Mouse (Mus musculus) adrenal gland, postnatal 36 days (tissue): ENCODE measurements around the gene Smug1. TPM values are rescaled to one million over a fixed set of nuclear protein-coding genes. Genes with fewer than 3 reads are reported as not detected.

Source experiments
- DNase-seq, 2 experiments: peaks; one replicate each; pipeline ENCODE4 v3.0.0; 2021; ENCODE audit warnings: mixed read lengths in 1 of 2
- long read RNA-seq, 2 experiments: library from polyadenylated mRNA; stranded (forward); transcript quantifications; one replicate each; pipeline ENCODE4 v2.0.0; 2021; ENCODE audit warnings: borderline sequencing depth in 2 of 2
- total RNA-seq, 2 experiments: library from RNA; stranded (reverse); gene quantifications; 2 replicates each; pipeline ENCODE4 v1.2.3; 2021

Smug1 gene
- total RNA-seq: 10 to 100 TPM; 11.9 to 13.0 TPM
- long read RNA-seq, experiment 1, partial matches to known transcripts: 3 of 8 reads
- long read RNA-seq, experiment 1, other reads (novel, unspliced or antisense): 3 of 8 reads
- long read RNA-seq, experiment 2, partial matches to known transcripts: 3 of 5 reads
- long read RNA-seq, experiment 2, other reads (novel, unspliced or antisense): 2 of 5 reads

GRCm38 (mm10) chr15:103167042-103167615, at the start of gene Smug1:
Smug1 (minus strand) TSS chr15:103167092.
- no peak for DNase-seq

- DNase-seq: no peak
Measured at GRCm38 (mm10) chr15:103216052-103216451, 49.2 kb upstream of the Smug1 start.

- DNase-seq: peak; percentile 90 to 93
Measured at GRCm38 (mm10) chr15:103214971-103215907, 48.3 kb upstream of the Smug1 start.

- no peak for DNase-seq
Measured at GRCm38 (mm10) chr15:103214149-103214548, 47.3 kb upstream of the Smug1 start.

GRCm38 (mm10) chr15:103205156-103205555, 38.3 kb upstream of the Smug1 start:
- no peak for DNase-seq

GRCm38 (mm10) chr15:103202088-103202793, 35.3 kb upstream of the Smug1 start:
- no peak for DNase-seq

GRCm38 (mm10) chr15:103197785-103198184, 30.9 kb upstream of the Smug1 start:
- DNase-seq: no peak

- no peak for DNase-seq
Measured at GRCm38 (mm10) chr15:103196835-103197234, 29.9 kb upstream of the Smug1 start.

GRCm38 (mm10) chr15:103193606-103194005, 26.7 kb upstream of the Smug1 start:
- peak; percentile 36 to 51 for DNase-seq

- peak; percentile 56 to 73 for DNase-seq
Measured at GRCm38 (mm10) chr15:103190531-103191462, 23.9 kb upstream of the Smug1 start.

GRCm38 (mm10) chr15:103190083-103190482, 23.2 kb upstream of the Smug1 start:
- no peak for DNase-seq

- no peak for DNase-seq
Measured at GRCm38 (mm10) chr15:103187803-103188202, 20.9 kb upstream of the Smug1 start.

- peak; percentile 68 to 76 for DNase-seq
Measured at GRCm38 (mm10) chr15:103185462-103186198, 18.7 kb upstream of the Smug1 start.

- peak in 1 of 2 experiments; percentile 38 for DNase-seq
Measured at GRCm38 (mm10) chr15:103183651-103184610, 17.0 kb upstream of the Smug1 start.

GRCm38 (mm10) chr15:103183135-103183534, 16.2 kb upstream of the Smug1 start:
- DNase-seq: peak; percentile 68 to 78

GRCm38 (mm10) chr15:103182166-103182790, 15.4 kb upstream of the Smug1 start:
- DNase-seq: peak; percentile 85 to 95

- DNase-seq: no peak
Measured at GRCm38 (mm10) chr15:103180406-103180805, 13.5 kb upstream of the Smug1 start.

GRCm38 (mm10) chr15:103178767-103179166, 11.9 kb upstream of the Smug1 start:
- no peak for DNase-seq

GRCm38 (mm10) chr15:103178137-103178536, 11.2 kb upstream of the Smug1 start:
- DNase-seq: peak; percentile 33 to 46
